Comparison of ENCODE assay signal across 19 mouse cellular contexts in the genomic region with DNA sequence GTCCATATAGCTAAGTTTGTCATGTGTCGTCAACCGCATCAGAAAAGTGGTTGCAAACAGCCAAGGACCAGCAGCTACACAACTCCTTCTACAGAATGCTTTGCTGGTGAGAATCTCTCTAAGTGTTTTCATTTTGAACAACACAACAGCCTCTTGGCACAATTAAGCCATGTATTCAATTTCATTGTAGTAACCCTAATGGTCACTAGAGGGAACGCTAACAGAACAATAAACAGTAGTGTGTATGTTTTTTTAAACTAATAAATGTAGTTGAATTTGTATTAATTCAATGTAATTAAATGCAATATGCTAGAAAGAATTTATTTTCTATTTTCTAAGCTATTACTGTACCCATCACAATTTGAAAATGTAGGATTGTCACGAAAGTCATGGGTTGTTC.
A peak's percentile ranks its signal among the peaks of the same experiment; 100 is the strongest.
DNase-seq lines count a peak whose midpoint lies in the region; ATAC-seq and TF ChIP-seq lines count a peak whose summit lies in the region.
"Had no signal": no experiment of that assay in that cellular context is flagged by ENCODE, and none has a peak within 500 bp of the region (broad histone marks: within the 10 kb centered on the region; RNA-seq: fewer than 3 reads in every experiment).

No protein-coding gene starts in this region.

- no peak overlapping the region for H3K27ac ChIP-seq in forebrain, postnatal 0 days (ENCODE audit: low read depth, low read length)
- H3K27ac ChIP-seq in forebrain, embryonic 15.5 days (replicated peaks) = no peak overlapping the region
- no peak overlapping the region for H3K27ac ChIP-seq in kidney, postnatal 0 days
- H3K27ac ChIP-seq in kidney, adult 2 months (ENCODE audit: insufficient read depth, low read depth, low read length) = no peak overlapping the region
- no peak overlapping the region for H3K27ac ChIP-seq in midbrain, postnatal 0 days (ENCODE audit: low read depth, low read length)
- H3K27ac ChIP-seq in midbrain, embryonic 14.5 days (replicated peaks; ENCODE audit: low read depth, low read length) = no peak overlapping the region
- H3K27ac ChIP-seq: embryonic facial prominence, embryonic 10.5 days; forebrain, embryonic 13.5 days; heart, adult 2 months; heart, embryonic 15.5 days had no signal

- no peak overlapping the region for H3K4me2 ChIP-seq in forebrain, postnatal 0 days (ENCODE audit: low read depth)
- no peak overlapping the region for H3K4me2 ChIP-seq in forebrain, embryonic 15.5 days (replicated peaks)
- no peak overlapping the region for H3K4me2 ChIP-seq in kidney, postnatal 0 days (ENCODE audit: low read length)
- H3K4me2 ChIP-seq in midbrain, postnatal 0 days (ENCODE audit: low read depth, low read length, poor library complexity, severe bottlenecking) = no peak overlapping the region
- no peak overlapping the region for H3K4me2 ChIP-seq in midbrain, embryonic 14.5 days (ENCODE audit: low read length)
- H3K4me2 ChIP-seq: forebrain, embryonic 13.5 days; heart, embryonic 11.5 days; heart, embryonic 15.5 days had no signal

- H3K9ac ChIP-seq in forebrain, postnatal 0 days = no peak overlapping the region
- no peak overlapping the region for H3K9ac ChIP-seq in forebrain, embryonic 15.5 days (replicated peaks)
- H3K9ac ChIP-seq in kidney, postnatal 0 days (ENCODE audit: low read depth, low read length) = no peak overlapping the region
- no peak overlapping the region for H3K9ac ChIP-seq in midbrain, postnatal 0 days (replicated peaks; ENCODE audit: low read length, poor library complexity, severe bottlenecking)
- no peak overlapping the region for H3K9ac ChIP-seq in midbrain, embryonic 14.5 days (replicated peaks; ENCODE audit: low read length)
- H3K9ac ChIP-seq: forebrain, embryonic 13.5 days; heart, embryonic 15.5 days had no signal

- H3K9me3 ChIP-seq in forebrain, postnatal 0 days (ENCODE audit: low read length) = no peaks in the 10 kb centered on the region
- no peaks in the 10 kb centered on the region for H3K9me3 ChIP-seq in forebrain, embryonic 15.5 days
- no peaks in the 10 kb centered on the region for H3K9me3 ChIP-seq in kidney, postnatal 0 days (replicated peaks; ENCODE audit: low read length)
- no peaks in the 10 kb centered on the region for H3K9me3 ChIP-seq in midbrain, postnatal 0 days (ENCODE audit: low read length)
- H3K9me3 ChIP-seq in midbrain, embryonic 14.5 days (ENCODE audit: control insufficient read depth, low read length) = no peaks in the 10 kb centered on the region
- H3K9me3 ChIP-seq: embryonic facial prominence, embryonic 10.5 days; forebrain, embryonic 13.5 days; heart, embryonic 15.5 days had no signal

- H3K27me3 ChIP-seq in forebrain, postnatal 0 days (ENCODE audit: insufficient read depth, low read length) = no peaks in the 10 kb centered on the region
- no peaks in the 10 kb centered on the region for H3K27me3 ChIP-seq in forebrain, embryonic 15.5 days
- no peaks in the 10 kb centered on the region for H3K27me3 ChIP-seq in kidney, postnatal 0 days (ENCODE audit: insufficient read depth, low read length)
- no peaks in the 10 kb centered on the region for H3K27me3 ChIP-seq in kidney, adult 2 months (replicated peaks; ENCODE audit: control insufficient read depth, insufficient read depth, low read length)
- H3K27me3 ChIP-seq in midbrain, postnatal 0 days (ENCODE audit: insufficient read depth, low read length) = no peaks in the 10 kb centered on the region
- no peaks in the 10 kb centered on the region for H3K27me3 ChIP-seq in midbrain, embryonic 14.5 days (ENCODE audit: control insufficient read depth, insufficient read depth, low read length)
- H3K27me3 ChIP-seq: CH12.LX; forebrain, embryonic 13.5 days; heart, embryonic 15.5 days had no signal

- no peak for TF ChIP-seq POLR2A in kidney, adult 2 months (IDR thresholded peaks at IDR 0.05; ENCODE audit: low read depth, low read length)

- no peak for ATAC-seq in forebrain, postnatal 0 days
- no peak for ATAC-seq in forebrain, embryonic 15.5 days (replicated peaks)
- no peak for ATAC-seq in kidney, postnatal 0 days (replicated peaks; ENCODE audit: low FRiP score, low read depth)
- no peak for ATAC-seq in midbrain, postnatal 0 days (ENCODE audit: low FRiP score)
- no peak for ATAC-seq in midbrain, embryonic 14.5 days (ENCODE audit: low FRiP score, low TSS enrichment)
- ATAC-seq: forebrain, embryonic 13.5 days; hindbrain, embryonic 16.5 days had no signal

- H3K4me3 ChIP-seq in forebrain, postnatal 0 days (ENCODE audit: low read depth, low read length) = no peak overlapping the region
- no peak overlapping the region for H3K4me3 ChIP-seq in forebrain, embryonic 15.5 days
- no peak overlapping the region for H3K4me3 ChIP-seq in kidney, postnatal 0 days (replicated peaks; ENCODE audit: low read depth, low read length)
- no peak overlapping the region for H3K4me3 ChIP-seq in kidney, adult 2 months (ENCODE audit: insufficient read depth, low read depth, low read length)
- H3K4me3 ChIP-seq in midbrain, postnatal 0 days (ENCODE audit: low read depth, low read length) = no peak overlapping the region
- H3K4me3 ChIP-seq in midbrain, embryonic 14.5 days (replicated peaks; ENCODE audit: low read depth, low read length) = no peak overlapping the region
- H3K4me3 ChIP-seq: embryonic facial prominence, embryonic 10.5 days; forebrain, embryonic 13.5 days; heart, adult 2 months; heart, embryonic 15.5 days had no signal

- H3K4me1 ChIP-seq in forebrain, postnatal 0 days (ENCODE audit: insufficient read depth) = no peaks in the 10 kb centered on the region
- no peaks in the 10 kb centered on the region for H3K4me1 ChIP-seq in forebrain, embryonic 15.5 days
- no peaks in the 10 kb centered on the region for H3K4me1 ChIP-seq in kidney, postnatal 0 days (replicated peaks; ENCODE audit: insufficient read depth, low read length)
- H3K4me1 ChIP-seq in kidney, adult 2 months (ENCODE audit: control insufficient read depth, insufficient read depth, low read length) = no peaks in the 10 kb centered on the region
- no peaks in the 10 kb centered on the region for H3K4me1 ChIP-seq in midbrain, postnatal 0 days (ENCODE audit: insufficient read depth, low read length)
- H3K4me1 ChIP-seq in midbrain, embryonic 14.5 days (ENCODE audit: control insufficient read depth, insufficient read depth, low read length) = no peaks in the 10 kb centered on the region
- H3K4me1 ChIP-seq: embryonic facial prominence, embryonic 10.5 days; heart, embryonic 15.5 days had no signal

- WGBS in forebrain, postnatal 0 days = 80% methylated on average over 4 of the region's 4 CpGs
- 80% methylated on average over 4 of the region's 4 CpGs for WGBS in forebrain, embryonic 15.5 days
- WGBS in kidney, postnatal 0 days = 87% methylated on average over 4 of the region's 4 CpGs
- 79% methylated on average over 4 of the region's 4 CpGs for WGBS in kidney, adult 2 months
- 89% methylated on average over 4 of the region's 4 CpGs for WGBS in midbrain, postnatal 0 days
- 94% methylated on average over 4 of the region's 4 CpGs for WGBS in midbrain, embryonic 14.5 days

- TF ChIP-seq CTCF in forebrain, postnatal 0 days (IDR thresholded peaks at IDR 0.05; ENCODE audit: low read depth) = peak; percentile 12; the same call in 1 of the 2 replicates
- TF ChIP-seq CTCF in kidney, postnatal 0 days (IDR thresholded peaks at IDR 0.05; ENCODE audit: low read depth) = peak; percentile 38
- TF ChIP-seq CTCF in kidney, adult 2 months (conservative IDR thresholded peaks at IDR 0.05; ENCODE audit: insufficient read depth, insufficient read length, low read depth, low read length) = no peak
- peak; percentile 51 for TF ChIP-seq CTCF in midbrain, postnatal 0 days (IDR thresholded peaks at IDR 0.05)

- DNase-seq in forebrain, postnatal 0 days = no peak
- DNase-seq in kidney, postnatal 0 days (ENCODE audit: low spot score) = peak; percentile 27
- no peak for DNase-seq in kidney, adult 2 months
- DNase-seq in midbrain, postnatal 0 days (ENCODE audit: low spot score) = no peak
- no peak for DNase-seq in midbrain, embryonic 14.5 days
- DNase-seq in yolk sac, embryonic 10.5 days (ENCODE audit: low spot score) = no peak
- DNase-seq: adrenal gland, adult 8-10 months; adrenal gland, postnatal 36 days; cerebellum, adult 2 months; cerebellum, postnatal 10 days; gastrocnemius, postnatal 14 days; heart, adult 2 months had no signal

- H3K36me3 ChIP-seq in forebrain, postnatal 0 days (ENCODE audit: insufficient read depth) = no peaks in the 10 kb centered on the region
- H3K36me3 ChIP-seq in forebrain, embryonic 15.5 days = no peaks in the 10 kb centered on the region
- H3K36me3 ChIP-seq in kidney, postnatal 0 days (ENCODE audit: insufficient read depth, low read length) = no peaks in the 10 kb centered on the region
- H3K36me3 ChIP-seq in kidney, adult 2 months (ENCODE audit: control insufficient read depth, insufficient read depth, low read length) = no peaks in the 10 kb centered on the region
- no peaks in the 10 kb centered on the region for H3K36me3 ChIP-seq in midbrain, postnatal 0 days (ENCODE audit: insufficient read depth, low read length)
- no peaks in the 10 kb centered on the region for H3K36me3 ChIP-seq in midbrain, embryonic 14.5 days (ENCODE audit: control insufficient read depth, insufficient read depth, low read length)
- H3K36me3 ChIP-seq: embryonic facial prominence, embryonic 10.5 days; heart, embryonic 15.5 days had no signal
